Mouse (Mus musculus): ENCODE results near the gene Unc45a. TPM values are rescaled to one million over a fixed set of nuclear protein-coding genes. Genes with fewer than 3 reads are reported as not detected.
"Not testable (repeated sequence)": the region's sequence is repeated elsewhere in the genome, so short reads cannot be mapped to it uniquely, and the experiment has no call there.

Gene Unc45a
- polyA plus RNA-seq, 1 experiment = 105 TPM

DNA sequence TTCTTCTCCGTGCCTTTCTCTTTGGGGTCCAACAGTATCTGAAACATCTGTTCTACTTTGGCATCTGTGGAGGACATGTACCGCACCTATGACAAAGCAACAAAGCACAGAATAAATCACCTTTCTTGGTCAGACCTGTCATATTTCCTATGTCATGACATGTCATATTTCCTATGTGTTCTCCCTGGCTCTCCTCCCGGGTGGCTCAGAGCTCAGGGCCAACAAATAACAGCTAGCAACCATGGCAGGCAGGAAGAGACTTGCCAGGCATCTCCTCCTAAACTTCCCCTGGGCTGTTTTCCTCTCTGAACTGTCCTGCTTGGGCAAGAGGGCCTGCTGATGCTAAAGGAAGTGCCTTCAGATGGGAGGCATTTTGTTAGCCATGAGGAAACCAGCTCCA, 3.9 kb downstream of the Unc45a start:
- Histone ChIP-seq H3K27me3 (ENCODE audit: control insufficient read depth, insufficient read depth, low read length) (no peaks in the 10 kb centered on the region), H3K36me3 (ENCODE audit: control insufficient read depth, insufficient read depth, low read length) (peaks cover 46% of the 10 kb centered on the region), H3K27ac (ENCODE audit: control insufficient read depth, insufficient read depth, low read length) (no peak overlapping the region), H3K4me1 (replicated peaks; ENCODE audit: control insufficient read depth, insufficient read depth, low read length) (peaks cover 14% of the 10 kb centered on the region), H3K4me3 (ENCODE audit: control insufficient read depth, insufficient read depth, low read length) (no peak overlapping the region)
- TF ChIP-seq CTCF (IDR thresholded peaks at IDR 0.05; ENCODE audit: borderline replicate concordance, control insufficient read depth, extremely low read depth, insufficient read depth, low read length, poor library complexity) (no peak), POLR2A (IDR thresholded peaks at IDR 0.05; ENCODE audit: control insufficient read depth, extremely low read depth, insufficient read depth, low read length, poor library complexity) (no peak)
- 90% methylated on average over 3 of the region's 3 CpGs for WGBS
- no peak for DNase-seq

DNA sequence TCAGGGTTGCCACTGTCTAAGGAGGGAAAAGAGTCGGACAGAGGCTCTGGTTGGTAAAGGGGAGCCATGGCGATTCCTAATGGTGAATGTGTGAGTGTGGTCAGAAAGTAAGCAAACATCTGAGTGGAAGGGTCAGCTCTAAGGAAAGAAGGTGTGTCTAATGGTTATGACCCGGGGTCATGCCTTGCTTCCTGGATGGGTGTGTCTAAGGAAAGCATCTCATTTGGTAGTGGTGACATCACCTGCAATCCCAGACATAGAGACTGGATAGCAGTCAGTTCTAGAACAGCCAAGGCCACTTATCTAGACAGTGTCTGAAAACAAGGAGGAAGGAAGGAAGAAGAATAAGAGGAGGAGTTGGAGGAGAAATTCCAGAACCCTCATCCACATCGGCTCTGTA, 6.0 kb downstream of the Unc45a start:
- H3K36me3 ChIP-seq (ENCODE audit: control insufficient read depth, insufficient read depth, low read length) = peaks cover 67% of the 10 kb centered on the region
- H3K27ac ChIP-seq (ENCODE audit: control insufficient read depth, insufficient read depth, low read length) = no peak overlapping the region
- no peak for TF ChIP-seq POLR2A (IDR thresholded peaks at IDR 0.05; ENCODE audit: control insufficient read depth, extremely low read depth, insufficient read depth, low read length, poor library complexity)
- no peak for TF ChIP-seq CTCF (IDR thresholded peaks at IDR 0.05; ENCODE audit: borderline replicate concordance, control insufficient read depth, extremely low read depth, insufficient read depth, low read length, poor library complexity)
- H3K4me1 ChIP-seq (replicated peaks; ENCODE audit: control insufficient read depth, insufficient read depth, low read length) = peaks cover 8% of the 10 kb centered on the region
- H3K4me3 ChIP-seq (ENCODE audit: control insufficient read depth, insufficient read depth, low read length) = no peak overlapping the region
- 97% methylated on average over 4 of the region's 4 CpGs for WGBS
- no peaks in the 10 kb centered on the region for H3K27me3 ChIP-seq (ENCODE audit: control insufficient read depth, insufficient read depth, low read length)
- DNase-seq = no peak

DNA sequence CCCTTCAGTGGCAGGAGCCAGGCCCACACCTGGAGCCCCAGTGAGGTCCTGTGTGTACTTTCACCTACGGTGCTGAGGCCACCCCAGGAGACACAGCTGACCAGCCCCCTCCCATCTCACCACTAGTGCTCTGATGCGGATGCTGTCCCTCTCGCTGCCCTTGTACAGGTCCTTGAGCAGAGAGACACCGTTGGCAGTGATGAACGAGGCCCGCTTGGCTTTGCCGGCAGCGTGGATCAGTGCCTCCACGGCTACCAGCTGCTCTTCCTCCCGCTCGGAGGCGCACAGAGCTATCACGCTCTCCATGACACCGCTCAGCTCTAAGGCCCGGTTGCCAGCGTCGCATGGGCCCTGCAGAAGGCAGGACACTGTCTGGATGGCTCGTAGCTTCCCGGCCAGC, 9.4 kb downstream of the Unc45a start:
- 97% methylated on average over 19 of the region's 19 CpGs for WGBS
- no peak overlapping the region for H3K4me3 ChIP-seq (ENCODE audit: control insufficient read depth, insufficient read depth, low read length)

DNA sequence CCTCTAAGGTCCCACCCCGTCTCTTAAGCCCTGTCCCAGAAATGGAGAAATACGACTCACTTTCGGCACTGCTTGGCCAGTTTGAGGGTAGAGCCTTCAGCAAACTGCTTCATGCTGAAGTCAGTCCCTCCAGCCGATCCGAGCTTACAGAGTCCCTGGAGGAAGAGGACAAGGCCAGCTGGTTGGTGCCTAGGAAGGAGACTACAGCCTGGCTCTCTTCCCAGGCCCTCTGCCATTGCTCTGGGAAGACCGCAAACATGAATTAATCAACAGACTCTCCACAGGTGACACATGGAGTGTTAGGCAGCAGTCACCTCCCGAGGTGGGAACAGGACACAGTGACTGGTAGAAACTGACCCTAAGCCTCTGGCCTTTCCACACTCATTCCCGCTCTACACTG, 10.5 kb downstream of the Unc45a start:
- H3K27ac ChIP-seq (ENCODE audit: control insufficient read depth, insufficient read depth, low read length) = no peak overlapping the region
- no peak for DNase-seq
- H3K4me1 ChIP-seq (replicated peaks; ENCODE audit: control insufficient read depth, insufficient read depth, low read length) = no peaks in the 10 kb centered on the region
- no peak overlapping the region for H3K4me3 ChIP-seq (ENCODE audit: control insufficient read depth, insufficient read depth, low read length)
- no peaks in the 10 kb centered on the region for H3K27me3 ChIP-seq (ENCODE audit: control insufficient read depth, insufficient read depth, low read length)
- peaks cover 89% of the 10 kb centered on the region for H3K36me3 ChIP-seq (ENCODE audit: control insufficient read depth, insufficient read depth, low read length)
- WGBS = 98% methylated on average over 8 of the region's 8 CpGs
- TF ChIP-seq CTCF (IDR thresholded peaks at IDR 0.05; ENCODE audit: borderline replicate concordance, control insufficient read depth, extremely low read depth, insufficient read depth, low read length, poor library complexity) = no peak
- no peak for TF ChIP-seq POLR2A (IDR thresholded peaks at IDR 0.05; ENCODE audit: control insufficient read depth, extremely low read depth, insufficient read depth, low read length, poor library complexity)

More for the DNA sequence above, 9.4 kb downstream of the Unc45a start:
- Histone ChIP-seq H3K27me3 (ENCODE audit: control insufficient read depth, insufficient read depth, low read length) (no peaks in the 10 kb centered on the region), H3K36me3 (ENCODE audit: control insufficient read depth, insufficient read depth, low read length) (peaks cover 88% of the 10 kb centered on the region), H3K27ac (ENCODE audit: control insufficient read depth, insufficient read depth, low read length) (no peak overlapping the region), H3K4me1 (replicated peaks; ENCODE audit: control insufficient read depth, insufficient read depth, low read length) (no peaks in the 10 kb centered on the region)
- TF ChIP-seq CTCF (IDR thresholded peaks at IDR 0.05; ENCODE audit: borderline replicate concordance, control insufficient read depth, extremely low read depth, insufficient read depth, low read length, poor library complexity) = no peak
- TF ChIP-seq POLR2A (IDR thresholded peaks at IDR 0.05; ENCODE audit: control insufficient read depth, extremely low read depth, insufficient read depth, low read length, poor library complexity) = no peak
- no peak for DNase-seq

DNA sequence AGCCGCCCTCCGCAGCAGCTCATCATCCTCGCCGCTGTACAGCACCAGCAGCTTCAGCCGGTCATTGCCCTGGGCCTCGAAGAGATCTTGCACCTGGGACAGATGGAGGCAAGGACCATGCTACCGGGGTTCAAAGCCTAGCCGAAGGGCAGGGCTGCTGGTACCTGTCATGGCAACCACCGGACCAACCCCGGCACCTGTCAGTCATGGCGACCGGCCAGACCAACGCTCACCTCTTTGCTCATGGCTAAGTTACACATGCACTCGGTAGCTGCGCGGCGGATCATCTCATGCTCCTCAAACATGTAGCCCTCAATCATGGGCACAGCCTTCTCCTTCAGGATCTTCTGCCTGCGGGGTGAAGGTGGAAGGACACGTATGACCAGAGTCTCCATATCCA, 14.7 kb downstream of the Unc45a start:
- Histone ChIP-seq H3K36me3 (ENCODE audit: control insufficient read depth, insufficient read depth, low read length) (peaks cover 52% of the 10 kb centered on the region), H3K4me3 (ENCODE audit: control insufficient read depth, insufficient read depth, low read length) (no peak overlapping the region), H3K27me3 (ENCODE audit: control insufficient read depth, insufficient read depth, low read length) (no peaks in the 10 kb centered on the region), H3K27ac (ENCODE audit: control insufficient read depth, insufficient read depth, low read length) (no peak overlapping the region), H3K4me1 (replicated peaks; ENCODE audit: control insufficient read depth, insufficient read depth, low read length) (peaks cover 3% of the 10 kb centered on the region)
- WGBS = 99% methylated on average over 19 of the region's 19 CpGs
- TF ChIP-seq POLR2A (IDR thresholded peaks at IDR 0.05; ENCODE audit: control insufficient read depth, extremely low read depth, insufficient read depth, low read length, poor library complexity) = no peak
- no peak for TF ChIP-seq CTCF (IDR thresholded peaks at IDR 0.05; ENCODE audit: borderline replicate concordance, control insufficient read depth, extremely low read depth, insufficient read depth, low read length, poor library complexity)
- no peak for DNase-seq

DNA sequence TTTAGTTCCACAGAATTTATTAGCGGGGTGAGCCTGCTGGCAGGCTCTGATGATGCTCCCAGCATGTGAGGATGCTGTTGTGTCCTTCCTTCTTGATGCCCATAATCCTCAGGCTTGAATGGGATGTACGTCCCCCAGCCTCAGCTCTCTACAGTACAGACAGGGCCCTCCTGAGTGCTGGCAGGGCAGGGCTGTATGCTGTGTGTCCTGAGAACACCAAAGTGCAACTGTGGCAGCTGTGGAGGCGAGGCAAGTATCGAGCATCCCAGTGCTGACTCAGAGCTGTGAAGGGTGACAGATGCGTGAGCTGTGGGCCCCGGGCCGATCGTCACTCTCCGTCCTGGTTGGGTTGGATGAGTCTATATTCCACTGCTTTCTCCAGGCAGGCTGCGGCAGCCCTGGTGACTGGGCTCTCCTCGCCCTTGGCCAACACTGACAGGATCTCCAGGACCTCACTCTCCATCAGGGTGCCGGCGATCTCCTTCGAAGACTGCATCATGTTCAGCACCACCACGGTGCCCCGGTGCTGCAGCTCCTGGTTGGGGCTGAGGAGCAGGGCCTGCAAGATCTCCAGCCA, 15.4 kb downstream of the Unc45a start:
- H3K36me3 ChIP-seq (ENCODE audit: control insufficient read depth, insufficient read depth, low read length) = peaks cover 45% of the 10 kb centered on the region
- H3K4me3 ChIP-seq (ENCODE audit: control insufficient read depth, insufficient read depth, low read length) = no peak overlapping the region
- H3K27ac ChIP-seq (ENCODE audit: control insufficient read depth, insufficient read depth, low read length) = no peak overlapping the region

DNA sequence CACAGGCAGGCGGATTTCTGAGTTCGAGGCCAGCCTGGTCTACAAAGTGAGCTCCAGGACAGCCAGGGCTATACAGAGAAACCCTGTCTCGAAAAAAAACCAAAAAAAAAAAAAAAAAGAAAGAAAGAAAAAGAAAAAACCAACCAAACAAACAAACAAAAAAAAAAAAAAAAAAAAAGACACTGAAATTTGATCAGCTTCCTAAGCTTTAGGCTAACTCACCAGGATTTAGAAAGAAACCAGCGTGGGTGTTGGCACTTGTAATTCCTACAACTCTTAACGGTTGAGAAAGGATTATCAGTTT, 16.0 kb downstream of the Unc45a start:
- H3K27ac ChIP-seq (ENCODE audit: control insufficient read depth, insufficient read depth, low read length); H3K4me3 ChIP-seq (ENCODE audit: control insufficient read depth, insufficient read depth, low read length); H3K4me1 ChIP-seq (replicated peaks; ENCODE audit: control insufficient read depth, insufficient read depth, low read length); DNase-seq; H3K27me3 ChIP-seq (ENCODE audit: control insufficient read depth, insufficient read depth, low read length): not testable (repeated sequence)
- WGBS = 49% methylated on average over 5 of the region's 5 CpGs
- peaks cover 39% of the 10 kb centered on the region for H3K36me3 ChIP-seq (ENCODE audit: control insufficient read depth, insufficient read depth, low read length)

More for the DNA sequence above, 15.4 kb downstream of the Unc45a start:
- peaks cover 3% of the 10 kb centered on the region for H3K4me1 ChIP-seq (replicated peaks; ENCODE audit: control insufficient read depth, insufficient read depth, low read length)
- no peak for DNase-seq
- TF ChIP-seq POLR2A (IDR thresholded peaks at IDR 0.05; ENCODE audit: control insufficient read depth, extremely low read depth, insufficient read depth, low read length, poor library complexity) (no peak), CTCF (IDR thresholded peaks at IDR 0.05; ENCODE audit: borderline replicate concordance, control insufficient read depth, extremely low read depth, insufficient read depth, low read length, poor library complexity) (no peak)
- 97% methylated on average over 16 of the region's 16 CpGs for WGBS
- no peaks in the 10 kb centered on the region for H3K27me3 ChIP-seq (ENCODE audit: control insufficient read depth, insufficient read depth, low read length)
